Mouse (Mus musculus) neural tube, embryonic 13.5 days (tissue): ENCODE measurements around the gene Foxe3. TPM values are rescaled to one million over a fixed set of nuclear protein-coding genes. Genes with fewer than 3 reads are reported as not detected.

Experiments
- ATAC-seq: fragments of 200-750 bp; cut with Nextera tagmentation; 2 replicates; pipeline ENCODE4 v1.8.0; 2017; ENCODE audit warnings: low read depth, mild to moderate bottlenecking, moderate TSS enrichment, moderate library complexity
- H3K27ac ChIP-seq: fragments of 300-500 bp; sonication (generic); replicated peaks from 2 replicates; pipeline ENCODE4 v1.5.1; 2015; ENCODE audit warnings: moderate library complexity, mild to moderate bottlenecking, inconsistent platforms
- H3K27me3 ChIP-seq: fragments of 300-500 bp; sonication (generic); 2 replicates; pipeline ENCODE4 v1.6.1; 2015; ENCODE audit warnings: mild to moderate bottlenecking, inconsistent platforms
- H3K36me3 ChIP-seq: fragments of 300-500 bp; sonication (generic); 2 replicates; pipeline ENCODE4 v1.6.1; 2015; ENCODE audit warnings: mild to moderate bottlenecking, inconsistent platforms
- H3K4me1 ChIP-seq: fragments of 300-500 bp; sonication (generic); replicated peaks from 2 replicates; pipeline ENCODE4 v1.6.1; 2015; ENCODE audit warnings: inconsistent platforms
- H3K4me2 ChIP-seq: fragments of 300-500 bp; sonication (generic); 2 replicates; pipeline ENCODE4 v1.6.1; 2015; ENCODE audit warnings: inconsistent platforms, mild to moderate bottlenecking, moderate library complexity
- H3K4me3 ChIP-seq: fragments of 300-500 bp; sonication (generic); 2 replicates; pipeline ENCODE4 v1.5.1; 2015; ENCODE audit warnings: mild to moderate bottlenecking, inconsistent platforms
- H3K9ac ChIP-seq: fragments of 300-500 bp; sonication (generic); 2 replicates; pipeline ENCODE4 v1.6.1; 2015; ENCODE audit warnings: moderate library complexity, mild to moderate bottlenecking, inconsistent platforms
- H3K9me3 ChIP-seq: fragments of 300-500 bp; sonication (generic); 2 replicates; pipeline ENCODE4 v1.6.1; 2016; ENCODE audit warnings: inconsistent platforms
- WGBS: fragments of 180-500 bp; shearing (Covaris S2); methylation state at CpG from one replicate; pipeline ENCODE4 v1.1.7; 2015; 5-methylcytosine and 5-hydroxymethylcytosine counted together
- polyA plus RNA-seq: library from polyadenylated mRNA; unstranded; fragments of >200 nt; fragmentation: Nextera tagmentation; extraction: Ambion mirVana; gene quantifications from 2 replicates; pipeline ENCODE4 v1.2.1, GENCODE M21; 2015

Gene Foxe3
- polyA plus RNA-seq, 1 experiment from 2014 or later, result not detected

- H3K4me3 ChIP-seq, result no peak overlapping the region
- peaks cover 16% of the 10 kb centered on the region for H3K4me1 ChIP-seq
- H3K4me2 ChIP-seq, result no peak overlapping the region
- no peaks in the 10 kb centered on the region for H3K9me3 ChIP-seq
- no peak overlapping the region for H3K9ac ChIP-seq
- H3K36me3 ChIP-seq, result no peaks in the 10 kb centered on the region
- whole genome bisulfite sequencing, result 5% methylated on average over 8 of the region's 8 CpGs
- H3K27ac ChIP-seq, result no peak overlapping the region
- ATAC-seq, result no peak
- peaks cover 49% of the 10 kb centered on the region for H3K27me3 ChIP-seq
These were observed 16.8 kb upstream of the Foxe3 start for GRCm38 (mm10) chr4:114942583-114942982.

DNA sequence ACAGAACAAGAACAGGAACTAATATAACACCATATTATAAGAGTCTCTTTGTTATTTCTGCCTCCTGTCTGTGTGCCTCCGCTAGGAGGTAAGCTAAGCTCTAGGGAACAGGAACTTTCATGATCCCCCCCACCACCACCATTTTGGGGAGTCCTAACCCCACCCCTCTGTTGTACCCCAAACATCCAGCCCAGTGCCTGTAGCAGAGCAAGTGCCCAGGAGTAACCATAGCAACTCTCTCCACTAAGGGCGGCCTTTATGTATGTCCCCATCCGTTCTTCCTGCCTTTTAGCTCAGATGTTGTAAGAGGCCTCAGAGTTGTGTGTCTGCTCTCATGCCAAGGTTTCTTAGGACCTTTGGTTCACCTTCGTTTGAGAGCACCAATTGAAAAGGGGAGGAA lies 16.3 kb upstream of the Foxe3 start:
- Histone ChIP-seq H3K9me3 (no peaks in the 10 kb centered on the region), H3K4me3 (no peak overlapping the region), H3K36me3 (no peaks in the 10 kb centered on the region), H3K4me1 (peaks cover 16% of the 10 kb centered on the region), H3K27ac (no peak overlapping the region), H3K9ac (no peak overlapping the region), H3K27me3 (peaks cover 50% of the 10 kb centered on the region), H3K4me2 (no peak overlapping the region)
- 29% methylated on average over 4 of the region's 4 CpGs for WGBS
- no peak for ATAC-seq

- no peaks in the 10 kb centered on the region for H3K9me3 ChIP-seq
- no peaks in the 10 kb centered on the region for H3K36me3 ChIP-seq
- H3K4me3 ChIP-seq, result no peak overlapping the region
- WGBS, result 68% methylated on average over 4 of the region's 4 CpGs
- no peak overlapping the region for H3K27ac ChIP-seq
- H3K27me3 ChIP-seq, result peaks cover 42% of the 10 kb centered on the region
- H3K4me1 ChIP-seq, result peaks cover 16% of the 10 kb centered on the region
- no peak for ATAC-seq
- H3K4me2 ChIP-seq, result no peak overlapping the region
- no peak overlapping the region for H3K9ac ChIP-seq
These were observed 15.5 kb upstream of the Foxe3 start for GRCm38 (mm10) chr4:114941311-114941710.

DNA sequence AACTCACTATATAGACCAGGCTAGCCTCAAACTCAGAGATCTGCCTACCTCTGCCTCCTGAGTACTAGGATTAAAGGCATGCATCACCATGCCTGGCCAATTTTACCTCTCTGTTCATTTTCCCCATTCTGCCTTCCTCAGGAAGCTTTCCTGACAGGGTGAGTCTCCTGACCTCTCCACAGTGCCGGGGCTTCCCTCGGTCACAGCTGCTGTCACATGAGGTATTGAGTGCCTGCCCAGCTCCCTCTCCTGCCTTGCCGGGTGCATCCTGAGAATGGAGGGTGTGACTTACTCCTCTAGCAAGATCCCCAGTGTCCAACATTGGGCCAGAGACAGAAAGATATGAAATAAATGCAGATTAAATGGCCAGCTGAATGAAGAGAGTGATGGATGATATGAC lies 12.4 kb upstream of the Foxe3 start:
- H3K4me3 ChIP-seq, result no peak overlapping the region
- no peak overlapping the region for H3K4me2 ChIP-seq
- no peak overlapping the region for H3K27ac ChIP-seq
- WGBS, result 60% methylated on average over 3 of the region's 3 CpGs
- H3K9me3 ChIP-seq, result no peaks in the 10 kb centered on the region
- no peak for ATAC-seq
- no peaks in the 10 kb centered on the region for H3K36me3 ChIP-seq
- peaks cover 16% of the 10 kb centered on the region for H3K4me1 ChIP-seq
- H3K9ac ChIP-seq, result no peak overlapping the region
- peaks cover 19% of the 10 kb centered on the region; the same call in 1 of the 2 replicates for H3K27me3 ChIP-seq

- Histone ChIP-seq H3K27ac (no peak overlapping the region), H3K27me3 (peaks cover 24% of the 10 kb centered on the region; the same call in 1 of the 2 replicates), H3K4me2 (no peak overlapping the region), H3K36me3 (no peaks in the 10 kb centered on the region), H3K9ac (no peak overlapping the region), H3K4me1 (peaks cover 12% of the 10 kb centered on the region), H3K9me3 (no peaks in the 10 kb centered on the region), H3K4me3 (no peak overlapping the region)
- WGBS, result 54% methylated on average over 4 of the region's 4 CpGs
- no peak for ATAC-seq
These were observed 11.7 kb upstream of the Foxe3 start for GRCm38 (mm10) chr4:114937459-114938047.

GRCm38 (mm10) chr4:114934188-114934587 lies 8.4 kb upstream of the Foxe3 start:
- Histone ChIP-seq H3K27ac (no peak overlapping the region), H3K36me3 (no peaks in the 10 kb centered on the region), H3K9ac (no peak overlapping the region), H3K4me2 (no peak overlapping the region), H3K9me3 (no peaks in the 10 kb centered on the region), H3K27me3 (peaks cover 45% of the 10 kb centered on the region), H3K4me1 (no peaks in the 10 kb centered on the region), H3K4me3 (no peak overlapping the region)
- ATAC-seq, result no peak
- 91% methylated on average over 6 of the region's 6 CpGs for WGBS

- no peak for ATAC-seq
- Histone ChIP-seq H3K4me3 (no peak overlapping the region), H3K27me3 (peaks cover 50% of the 10 kb centered on the region), H3K36me3 (no peaks in the 10 kb centered on the region), H3K4me1 (no peaks in the 10 kb centered on the region), H3K4me2 (no peak overlapping the region), H3K9me3 (no peaks in the 10 kb centered on the region), H3K27ac (no peak overlapping the region), H3K9ac (no peak overlapping the region)
- WGBS, result 86% methylated on average over 4 of the region's 4 CpGs
These were observed 6.9 kb upstream of the Foxe3 start for GRCm38 (mm10) chr4:114932747-114933146.

DNA sequence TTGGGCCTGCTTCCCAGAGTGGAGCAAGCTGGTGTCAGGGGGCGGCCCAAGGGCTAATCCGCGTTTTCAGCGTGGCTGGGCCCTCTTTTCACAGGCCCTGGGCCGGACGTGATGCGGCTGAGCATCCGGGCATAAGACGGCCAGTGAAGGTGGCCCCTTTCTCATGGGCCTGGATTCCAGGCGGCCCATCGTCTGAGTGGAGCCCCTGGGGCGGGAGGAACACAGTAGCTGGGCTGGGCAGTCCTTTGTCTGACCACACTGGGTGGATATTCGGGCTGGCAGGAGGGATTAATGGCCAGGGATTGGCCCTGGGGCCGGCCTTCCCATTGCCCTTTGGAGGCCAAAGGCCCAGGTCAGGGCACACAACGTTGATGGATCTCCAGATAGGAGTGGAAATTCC lies 3.3 kb upstream of the Foxe3 start:
- H3K9ac ChIP-seq, result no peak overlapping the region
- H3K9me3 ChIP-seq, result no peaks in the 10 kb centered on the region
- H3K4me3 ChIP-seq, result no peak overlapping the region
- WGBS, result 16% methylated on average over 15 of the region's 15 CpGs
- peaks cover 82% of the 10 kb centered on the region for H3K27me3 ChIP-seq
- no peak overlapping the region for H3K4me2 ChIP-seq
- H3K4me1 ChIP-seq, result peaks cover 14% of the 10 kb centered on the region
- no peaks in the 10 kb centered on the region for H3K36me3 ChIP-seq
- ATAC-seq, result no peak
- no peak overlapping the region for H3K27ac ChIP-seq

DNA sequence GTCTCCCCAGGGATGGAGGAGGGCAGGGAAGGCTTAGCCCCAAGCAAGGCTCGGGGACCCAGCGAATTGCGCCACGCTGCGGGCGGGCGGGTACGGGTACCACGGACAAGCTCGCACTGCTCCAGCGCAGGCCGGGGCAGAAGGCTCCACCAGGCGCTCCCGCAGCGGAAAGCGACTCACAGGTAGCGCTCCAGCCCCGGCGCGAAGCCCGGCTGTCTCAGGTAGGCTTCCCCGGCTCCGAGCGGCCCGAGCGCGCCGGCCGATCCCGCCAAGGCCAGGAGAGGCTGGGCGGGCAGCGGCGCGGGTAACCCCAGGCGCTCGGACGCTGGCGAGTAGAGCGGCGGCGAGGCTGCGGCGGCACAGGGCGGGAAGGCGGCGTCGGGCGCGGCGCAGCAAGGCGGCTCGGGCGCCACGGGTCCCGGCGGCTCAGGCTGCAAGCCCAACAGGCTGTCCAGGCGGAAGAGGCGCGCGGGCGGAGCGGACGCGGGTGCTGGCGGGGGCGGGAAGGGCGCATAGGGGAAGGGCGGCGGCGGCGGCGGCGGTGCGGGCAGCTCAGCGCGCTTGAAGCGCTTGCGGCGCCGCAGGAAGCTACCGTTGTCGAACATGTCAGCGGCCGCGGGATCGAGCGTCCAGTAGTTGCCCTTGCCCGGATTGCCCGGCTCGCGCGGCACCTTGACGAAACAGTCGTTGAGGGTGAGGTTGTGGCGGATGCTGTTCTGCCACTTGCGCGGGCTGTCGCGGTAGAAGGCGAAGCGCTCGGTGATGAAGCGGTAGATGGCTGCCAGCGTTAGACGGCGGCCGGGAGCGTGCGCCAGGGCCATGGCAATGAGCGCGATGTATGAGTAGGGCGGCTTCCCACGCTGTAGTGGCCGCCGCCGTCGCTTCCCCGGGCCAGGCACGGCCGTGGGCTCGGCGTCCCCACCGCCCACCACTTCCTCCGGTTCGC lies 569 bp downstream of the Foxe3 start:
- H3K4me3 ChIP-seq, result peak overlapping the region; percentile 37
- H3K9ac ChIP-seq, result 0 out of 2 replicates have a peak overlapping the region, but pooled peaks have one; percentile 31
- no peak overlapping the region for H3K27ac ChIP-seq
- peak; percentile 57; the same call in 1 of the 2 replicates for ATAC-seq
- H3K36me3 ChIP-seq, result no peaks in the 10 kb centered on the region
- H3K4me2 ChIP-seq, result peak overlapping the region; percentile 59
- H3K4me1 ChIP-seq, result peaks cover 14% of the 10 kb centered on the region
- under 1% methylated on average over 120 of the region's 125 CpGs for WGBS
- peaks cover 90% of the 10 kb centered on the region for H3K27me3 ChIP-seq
- no peaks in the 10 kb centered on the region for H3K9me3 ChIP-seq

GRCm38 (mm10) chr4:114917091-114917490 lies 8.7 kb downstream of the Foxe3 start:
- Histone ChIP-seq H3K9ac (no peak overlapping the region), H3K4me1 (peaks cover 11% of the 10 kb centered on the region; the same call in 1 of the 2 replicates), H3K27me3 (peaks cover 90% of the 10 kb centered on the region), H3K9me3 (no peaks in the 10 kb centered on the region; the same call in 1 of the 2 replicates), H3K4me3 (no peak overlapping the region), H3K36me3 (no peaks in the 10 kb centered on the region), H3K4me2 (no peak overlapping the region), H3K27ac (no peak overlapping the region)
- ATAC-seq, result no peak
- WGBS, result 46% methylated on average over 2 of the region's 2 CpGs

DNA sequence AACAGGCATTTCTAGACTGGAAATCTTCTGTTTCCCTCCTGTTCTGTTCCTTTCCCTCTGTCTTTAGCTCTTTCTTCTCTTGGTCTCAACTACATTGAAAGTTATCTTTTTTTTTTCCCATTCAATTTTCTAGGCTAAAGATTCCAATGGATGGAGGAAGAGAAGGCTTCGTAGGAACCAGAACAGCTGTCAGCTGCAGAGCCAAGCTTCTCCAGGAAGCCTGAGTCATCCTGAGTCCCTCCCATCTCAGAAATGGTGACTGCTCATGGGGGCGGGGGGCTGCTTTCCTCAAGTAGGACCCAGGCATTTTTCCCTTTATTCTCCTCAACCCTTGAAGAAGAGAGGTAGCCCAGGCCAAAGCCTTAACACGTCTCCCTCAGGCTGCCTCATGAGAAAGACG lies 9.8 kb downstream of the Foxe3 start:
- Histone ChIP-seq H3K27me3 (peaks cover 92% of the 10 kb centered on the region), H3K9ac (no peak overlapping the region), H3K27ac (no peak overlapping the region), H3K4me2 (no peak overlapping the region), H3K36me3 (no peaks in the 10 kb centered on the region), H3K4me1 (peaks cover 11% of the 10 kb centered on the region; the same call in 1 of the 2 replicates), H3K9me3 (no peaks in the 10 kb centered on the region; the same call in 1 of the 2 replicates), H3K4me3 (no peak overlapping the region)
- no peak for ATAC-seq
- WGBS, result 42% methylated on average over 4 of the region's 4 CpGs

DNA sequence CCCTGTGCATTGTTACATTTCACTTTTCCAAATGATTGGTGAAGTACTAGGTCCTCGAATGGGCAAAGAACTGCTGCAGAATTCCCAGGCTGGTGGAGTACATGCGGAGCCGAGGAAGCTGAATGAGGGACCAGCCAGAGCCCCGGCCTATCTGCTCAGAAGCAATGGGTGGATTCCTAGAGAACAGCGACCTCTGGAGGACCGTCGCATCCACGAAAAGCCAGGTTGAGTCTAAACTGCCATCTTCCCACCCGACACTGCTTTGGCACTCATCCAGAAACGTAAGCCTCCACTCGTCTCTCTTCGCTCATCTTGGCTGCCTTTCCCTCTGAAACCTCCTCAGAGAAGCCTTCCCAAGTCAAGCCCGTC lies 12.2 kb downstream of the Foxe3 start:
- under 1% methylated on average over 13 of the region's 13 CpGs for WGBS
- Histone ChIP-seq H3K27ac (no peak overlapping the region), H3K9ac (no peak overlapping the region), H3K4me2 (no peak overlapping the region), H3K36me3 (no peaks in the 10 kb centered on the region), H3K27me3 (peaks cover 98% of the 10 kb centered on the region), H3K4me1 (peaks cover 20% of the 10 kb centered on the region), H3K4me3 (no peak overlapping the region), H3K9me3 (no peaks in the 10 kb centered on the region; the same call in 1 of the 2 replicates)
- no peak for ATAC-seq
